Mouse (Mus musculus) heart, embryonic 15.5 days (tissue): Measurements from ENCODE around the gene Gm5796. TPM values are rescaled to one million over a fixed set of nuclear protein-coding genes. Genes with fewer than 3 reads are reported as not detected.
"Not testable (repeated sequence)": the region's sequence is repeated elsewhere in the genome, so short reads cannot be mapped to it uniquely, and the experiment has no call there.

Experiments used
- ATAC-seq: fragments of 200-750 bp; cut with Nextera tagmentation; replicated peaks from 2 replicates; pipeline ENCODE4 v1.8.0; 2017; ENCODE audit warnings: low read depth, moderate TSS enrichment; ENCODE audit not compliant: insufficient number of reproducible peaks, insufficient read depth, low FRiP score
- H3K27ac ChIP-seq: fragments of 300-500 bp; sonication (generic); 2 replicates; pipeline ENCODE4 v1.5.1; 2015; ENCODE audit warnings: mild to moderate bottlenecking, inconsistent platforms
- H3K27me3 ChIP-seq: fragments of 300-500 bp; sonication (generic); 2 replicates; pipeline ENCODE4 v1.6.1; 2015; ENCODE audit warnings: inconsistent platforms
- H3K36me3 ChIP-seq: fragments of 300-500 bp; sonication (generic); 2 replicates; pipeline ENCODE4 v1.6.1; 2015; ENCODE audit warnings: mild to moderate bottlenecking, inconsistent platforms
- H3K4me1 ChIP-seq: fragments of 300-500 bp; sonication (generic); replicated peaks from 2 replicates; pipeline ENCODE4 v1.6.1; 2015; ENCODE audit warnings: inconsistent platforms
- H3K4me2 ChIP-seq: fragments of 300-500 bp; sonication (generic); 2 replicates; pipeline ENCODE4 v1.6.1; 2015; ENCODE audit warnings: inconsistent platforms, mild to moderate bottlenecking, moderate library complexity
- H3K4me3 ChIP-seq: fragments of 300-500 bp; sonication (generic); 2 replicates; pipeline ENCODE4 v1.5.1; 2015; ENCODE audit warnings: mild to moderate bottlenecking, inconsistent platforms
- H3K9ac ChIP-seq: fragments of 300-500 bp; sonication (generic); 2 replicates; pipeline ENCODE4 v1.6.1; 2015; ENCODE audit warnings: mild to moderate bottlenecking, inconsistent platforms
- H3K9me3 ChIP-seq: fragments of 300-500 bp; sonication (generic); replicated peaks from 2 replicates; pipeline ENCODE4 v1.6.1; 2016; ENCODE audit warnings: inconsistent platforms
- WGBS: fragments of 180-500 bp; shearing (Covaris S2); methylation state at CpG from one replicate; pipeline ENCODE4 v1.1.7; 2015; ENCODE audit warnings: mixed read lengths; 5-methylcytosine and 5-hydroxymethylcytosine counted together
- polyA plus RNA-seq: library from polyadenylated mRNA; unstranded; fragments of >200 nt; fragmentation: Nextera tagmentation; extraction: Ambion mirVana; gene quantifications from 2 replicates; pipeline ENCODE4 v1.2.1, GENCODE M21; 2015

The Gm5796 gene
- 0.34 and 0.78 TPM in 2 replicates for polyA plus RNA-seq

GRCm38 (mm10) chr14:4023641-4024040 lies at the start of gene Gm5796:
Gene Gm5796, plus strand, starts transcription at chr14:4023941.
- H3K9ac ChIP-seq, H3K4me3 ChIP-seq, H3K27ac ChIP-seq, H3K4me2 ChIP-seq, H3K9me3 ChIP-seq, H3K4me1 ChIP-seq, H3K27me3 ChIP-seq, ATAC-seq, H3K36me3 ChIP-seq: not testable (repeated sequence)
- 80% methylated on average over 1 of the region's 3 CpGs for WGBS

- ATAC-seq, H3K27me3 ChIP-seq, H3K4me2 ChIP-seq, H3K9me3 ChIP-seq, H3K9ac ChIP-seq, H3K36me3 ChIP-seq, H3K4me3 ChIP-seq, H3K4me1 ChIP-seq, H3K27ac ChIP-seq: not testable (repeated sequence)
- 67% methylated on average over 2 of the region's 3 CpGs for WGBS
Measured at GRCm38 (mm10) chr14:3998094-3998493, 25.6 kb upstream of the Gm5796 start, which contains the start of gene Gm3099. Gene Gm3099, plus strand, starts transcription at chr14:3998394.

GRCm38 (mm10) chr14:4083820-4084219 lies 60.1 kb downstream of the Gm5796 start, which contains the start of gene Gm3115:
Gene Gm3115, plus strand, starts transcription at chr14:4084120.
- not testable (repeated sequence) for H3K4me2 ChIP-seq, ATAC-seq, H3K9me3 ChIP-seq, H3K4me1 ChIP-seq, H3K36me3 ChIP-seq, H3K27ac ChIP-seq, H3K4me3 ChIP-seq, H3K9ac ChIP-seq, H3K27me3 ChIP-seq
- WGBS = 60% methylated on average over 3 of the region's 3 CpGs

Other genes starting within 250 kb of the Gm5796 start
- 2.6 and 3.4 TPM in 2 replicates for gene Gm3002, start 213.9 kb upstream of the Gm5796 start, polyA plus RNA-seq
- gene Gm3033, start 177.7 kb upstream of the Gm5796 start, polyA plus RNA-seq = not detected in 2 replicates
- not detected in 2 replicates for gene Gm2916, start 139.8 kb upstream of the Gm5796 start, polyA plus RNA-seq
- gene Gm3029, start 92.2 kb upstream of the Gm5796 start, polyA plus RNA-seq = not detected in 2 replicates
- gene Gm3095, start 60.4 kb upstream of the Gm5796 start, polyA plus RNA-seq = 0.18 TPM in 1 of 2 replicates, not detected in the other
- gene Gm3099, start 25.5 kb upstream of the Gm5796 start, polyA plus RNA-seq = not detected in 2 replicates
- gene Gm3115, start 60.2 kb downstream of the Gm5796 start, polyA plus RNA-seq = not detected in 2 replicates
- gene Gm8108, start 86.6 kb downstream of the Gm5796 start, polyA plus RNA-seq = 2.0 TPM in 1 of 2 replicates, not detected in the other
- gene Gm3127, start 141.1 kb downstream of the Gm5796 start, polyA plus RNA-seq = not detected in 2 replicates
- gene Gm2974, start 158.6 kb downstream of the Gm5796 start, polyA plus RNA-seq = 0.18 and 0.23 TPM in 2 replicates
- not detected in 2 replicates for gene Gm3138, start 225.7 kb downstream of the Gm5796 start, polyA plus RNA-seq